Mouse (Mus musculus): Measurements from ENCODE around the gene Fzd4. TPM values are rescaled to one million over a fixed set of nuclear protein-coding genes. Genes with fewer than 3 reads are reported as not detected.

The Fzd4 gene
- polyA plus RNA-seq, 1 experiment from 2014 or later, result 11.0 TPM

GRCm38 (mm10) chr7:89382892-89383291, 21.3 kb upstream of the Fzd4 start:
- Histone ChIP-seq H3K9ac (no peak overlapping the region), H3K4me3 (no peak overlapping the region), H3K27ac (ENCODE audit: poor library complexity, severe bottlenecking) (no peak overlapping the region), H3K27me3 (replicated peaks) (no peaks in the 10 kb centered on the region), H3K9me3 (replicated peaks) (no peaks in the 10 kb centered on the region), H3K4me1 (replicated peaks) (peaks cover 25% of the 10 kb centered on the region), H3K4me2 (no peak overlapping the region), H3K36me3 (no peaks in the 10 kb centered on the region)
- no peak for ATAC-seq (ENCODE audit: insufficient number of reproducible peaks, low FRiP score)
- 89% methylated on average over 3 of the region's 3 CpGs for WGBS

GRCm38 (mm10) chr7:89388981-89389380, 15.2 kb upstream of the Fzd4 start:
- H3K36me3 ChIP-seq, result no peaks in the 10 kb centered on the region
- peaks cover 32% of the 10 kb centered on the region for H3K4me1 ChIP-seq (replicated peaks)
- H3K9me3 ChIP-seq (replicated peaks), result no peaks in the 10 kb centered on the region
- no peak for ATAC-seq (ENCODE audit: insufficient number of reproducible peaks, low FRiP score)
- WGBS, result 74% methylated on average over 3 of the region's 3 CpGs
- no peak overlapping the region for H3K27ac ChIP-seq (ENCODE audit: poor library complexity, severe bottlenecking)
- H3K4me3 ChIP-seq, result no peak overlapping the region
- no peak overlapping the region for H3K4me2 ChIP-seq
- H3K9ac ChIP-seq, result no peak overlapping the region
- H3K27me3 ChIP-seq (replicated peaks), result no peaks in the 10 kb centered on the region

DNA sequence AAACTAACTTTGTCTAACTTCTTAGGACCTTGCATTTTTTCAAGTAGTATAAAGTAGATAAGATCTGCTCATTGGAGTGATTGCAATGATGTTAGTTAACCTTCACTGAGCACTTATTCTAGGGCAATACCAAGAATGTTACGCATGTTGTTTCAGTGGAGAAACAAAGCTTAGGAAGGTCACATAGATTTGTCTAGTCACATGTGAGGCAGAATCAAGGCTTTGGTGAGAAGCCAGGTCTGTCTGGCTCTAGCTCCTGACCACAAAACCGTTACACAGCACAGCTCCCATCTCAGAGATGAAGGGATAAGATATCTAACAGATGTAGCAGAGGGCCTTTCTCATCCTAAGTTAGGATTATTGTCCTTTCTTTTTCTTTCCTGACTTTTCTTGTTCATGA, 13.5 kb upstream of the Fzd4 start:
- Histone ChIP-seq H3K9me3 (replicated peaks) (no peaks in the 10 kb centered on the region), H3K36me3 (0 out of 2 replicates have a peak, but pooled peaks cover 5% of the 10 kb centered on the region), H3K27me3 (replicated peaks) (no peaks in the 10 kb centered on the region), H3K4me3 (no peak overlapping the region), H3K4me1 (replicated peaks) (peaks cover 29% of the 10 kb centered on the region), H3K4me2 (no peak overlapping the region), H3K9ac (no peak overlapping the region), H3K27ac (ENCODE audit: poor library complexity, severe bottlenecking) (no peak overlapping the region)
- no peak for ATAC-seq (ENCODE audit: insufficient number of reproducible peaks, low FRiP score)
- 70% methylated on average over 2 of the region's 2 CpGs for WGBS

GRCm38 (mm10) chr7:89391281-89391680, 12.9 kb upstream of the Fzd4 start:
- Histone ChIP-seq H3K4me3 (no peak overlapping the region), H3K9ac (no peak overlapping the region), H3K27ac (ENCODE audit: poor library complexity, severe bottlenecking) (no peak overlapping the region), H3K9me3 (replicated peaks) (no peaks in the 10 kb centered on the region), H3K4me1 (replicated peaks) (peaks cover 23% of the 10 kb centered on the region), H3K27me3 (replicated peaks) (no peaks in the 10 kb centered on the region), H3K36me3 (0 out of 2 replicates have a peak, but pooled peaks cover 5% of the 10 kb centered on the region), H3K4me2 (no peak overlapping the region)
- no peak for ATAC-seq (ENCODE audit: insufficient number of reproducible peaks, low FRiP score)
- WGBS, result 82% methylated on average over 3 of the region's 3 CpGs

- ATAC-seq (ENCODE audit: insufficient number of reproducible peaks, low FRiP score), result no peak
- 41% methylated on average over 4 of the region's 4 CpGs for WGBS
Measured at GRCm38 (mm10) chr7:89391831-89392230, 12.3 kb upstream of the Fzd4 start.

GRCm38 (mm10) chr7:89392388-89392787, 11.8 kb upstream of the Fzd4 start:
- H3K27me3 ChIP-seq (replicated peaks), result no peaks in the 10 kb centered on the region
- 47% methylated on average over 4 of the region's 4 CpGs for WGBS
- peaks cover 11% of the 10 kb centered on the region for H3K4me1 ChIP-seq (replicated peaks)
- no peaks in the 10 kb centered on the region for H3K9me3 ChIP-seq (replicated peaks)
- ATAC-seq (ENCODE audit: insufficient number of reproducible peaks, low FRiP score), result no peak
- H3K4me2 ChIP-seq, result no peak overlapping the region
- H3K9ac ChIP-seq, result no peak overlapping the region
- no peak overlapping the region for H3K27ac ChIP-seq (ENCODE audit: poor library complexity, severe bottlenecking)
- H3K4me3 ChIP-seq, result no peak overlapping the region
- H3K36me3 ChIP-seq, result 0 out of 2 replicates have a peak, but pooled peaks cover 5% of the 10 kb centered on the region

More at GRCm38 (mm10) chr7:89391831-89392230, 12.3 kb upstream of the Fzd4 start:
- Histone ChIP-seq H3K4me1 (replicated peaks) (peaks cover 17% of the 10 kb centered on the region), H3K4me2 (no peak overlapping the region), H3K27me3 (replicated peaks) (no peaks in the 10 kb centered on the region), H3K4me3 (no peak overlapping the region), H3K36me3 (0 out of 2 replicates have a peak, but pooled peaks cover 5% of the 10 kb centered on the region), H3K27ac (ENCODE audit: poor library complexity, severe bottlenecking) (no peak overlapping the region), H3K9me3 (replicated peaks) (no peaks in the 10 kb centered on the region), H3K9ac (no peak overlapping the region)

- no peak for ATAC-seq (ENCODE audit: insufficient number of reproducible peaks, low FRiP score)
- Histone ChIP-seq H3K4me1 (replicated peaks) (peaks cover 10% of the 10 kb centered on the region; the same call in 1 of the 2 replicates), H3K9ac (no peak overlapping the region), H3K4me3 (no peak overlapping the region), H3K27me3 (replicated peaks) (no peaks in the 10 kb centered on the region), H3K27ac (ENCODE audit: poor library complexity, severe bottlenecking) (no peak overlapping the region), H3K36me3 (0 out of 2 replicates have a peak, but pooled peaks cover 5% of the 10 kb centered on the region), H3K4me2 (no peak overlapping the region), H3K9me3 (replicated peaks) (no peaks in the 10 kb centered on the region)
- 90% methylated on average over 1 of the region's 1 CpGs for WGBS
Measured at GRCm38 (mm10) chr7:89392825-89393224, 11.3 kb upstream of the Fzd4 start.

DNA sequence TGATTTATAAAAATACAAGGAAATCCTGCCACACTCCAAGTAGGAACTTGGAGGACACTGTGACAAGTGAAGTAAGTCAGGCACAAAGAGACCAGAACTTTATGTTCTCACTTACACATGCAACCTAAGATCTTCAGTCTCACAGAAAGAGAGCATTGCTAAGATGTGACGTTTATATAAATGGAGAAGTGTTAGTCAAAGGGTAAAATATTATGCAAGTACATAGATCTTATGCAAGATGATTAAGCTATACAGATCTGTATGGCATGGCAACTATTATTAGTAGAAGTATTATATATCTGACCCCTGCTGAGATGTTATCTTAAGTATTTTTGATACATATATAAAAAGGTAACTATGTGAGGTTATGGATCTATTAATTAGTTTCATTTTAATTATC, 8.8 kb upstream of the Fzd4 start:
- WGBS, result 82% methylated on average over 1 of the region's 1 CpGs
- H3K4me2 ChIP-seq, result no peak overlapping the region
- 0 out of 2 replicates have a peak, but pooled peaks cover 5% of the 10 kb centered on the region for H3K36me3 ChIP-seq

GRCm38 (mm10) chr7:89396386-89396785, 7.8 kb upstream of the Fzd4 start:
- 39% methylated on average over 8 of the region's 8 CpGs for WGBS
- no peaks in the 10 kb centered on the region for H3K27me3 ChIP-seq (replicated peaks)
- no peak overlapping the region for H3K4me3 ChIP-seq
- no peak for ATAC-seq (ENCODE audit: insufficient number of reproducible peaks, low FRiP score)
- H3K9ac ChIP-seq, result no peak overlapping the region
- no peaks in the 10 kb centered on the region for H3K9me3 ChIP-seq (replicated peaks)
- H3K4me2 ChIP-seq, result no peak overlapping the region
- peaks cover 13% of the 10 kb centered on the region; the same call in 1 of the 2 replicates for H3K4me1 ChIP-seq (replicated peaks)
- H3K36me3 ChIP-seq, result 0 out of 2 replicates have a peak, but pooled peaks cover 5% of the 10 kb centered on the region
- H3K27ac ChIP-seq (ENCODE audit: poor library complexity, severe bottlenecking), result no peak overlapping the region

More for the DNA sequence above, 8.8 kb upstream of the Fzd4 start:
- Histone ChIP-seq H3K4me1 (replicated peaks) (peaks cover 10% of the 10 kb centered on the region; the same call in 1 of the 2 replicates), H3K4me3 (no peak overlapping the region), H3K9ac (no peak overlapping the region), H3K27me3 (replicated peaks) (no peaks in the 10 kb centered on the region), H3K27ac (ENCODE audit: poor library complexity, severe bottlenecking) (no peak overlapping the region), H3K9me3 (replicated peaks) (no peaks in the 10 kb centered on the region)
- no peak for ATAC-seq (ENCODE audit: insufficient number of reproducible peaks, low FRiP score)

- Histone ChIP-seq H3K27ac (ENCODE audit: poor library complexity, severe bottlenecking) (no peak overlapping the region), H3K4me3 (no peak overlapping the region), H3K36me3 (0 out of 2 replicates have a peak, but pooled peaks cover 5% of the 10 kb centered on the region), H3K4me2 (no peak overlapping the region), H3K4me1 (replicated peaks) (peaks cover 6% of the 10 kb centered on the region; the same call in 1 of the 2 replicates), H3K9ac (no peak overlapping the region), H3K27me3 (replicated peaks) (no peaks in the 10 kb centered on the region), H3K9me3 (replicated peaks) (no peaks in the 10 kb centered on the region)
- 72% methylated on average over 3 of the region's 3 CpGs for WGBS
- no peak for ATAC-seq (ENCODE audit: insufficient number of reproducible peaks, low FRiP score)
Measured at GRCm38 (mm10) chr7:89397837-89398534, 6.2 kb upstream of the Fzd4 start.

DNA sequence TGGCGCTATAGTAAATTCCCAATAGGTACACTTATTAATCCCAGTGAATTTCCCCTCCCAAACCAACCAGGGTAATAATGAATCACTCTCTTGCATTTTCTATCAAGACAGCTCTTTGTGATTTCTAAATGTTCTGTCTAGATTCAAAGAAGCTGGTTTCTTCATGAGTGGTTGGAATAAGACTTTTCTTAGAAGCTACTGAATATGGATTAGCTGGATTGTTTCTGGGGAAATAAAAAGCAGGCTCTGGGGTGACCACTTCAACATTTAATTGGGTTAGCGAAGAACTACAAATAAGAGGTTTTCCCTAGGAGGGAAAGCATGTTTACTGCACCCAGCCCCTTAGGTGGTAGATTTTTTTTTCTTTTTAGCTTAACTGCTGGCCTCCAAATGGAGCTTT, 3.4 kb upstream of the Fzd4 start:
- H3K4me2 ChIP-seq, result no peak overlapping the region
- ATAC-seq (ENCODE audit: insufficient number of reproducible peaks, low FRiP score), result no peak
- WGBS, result 84% methylated on average over 2 of the region's 2 CpGs

More for the DNA sequence above, 3.4 kb upstream of the Fzd4 start:
- H3K4me1 ChIP-seq (replicated peaks), result peaks cover 9% of the 10 kb centered on the region; the same call in 1 of the 2 replicates
- H3K9me3 ChIP-seq (replicated peaks), result no peaks in the 10 kb centered on the region
- no peak overlapping the region for H3K9ac ChIP-seq
- H3K4me3 ChIP-seq, result no peak overlapping the region
- no peaks in the 10 kb centered on the region for H3K36me3 ChIP-seq
- no peaks in the 10 kb centered on the region for H3K27me3 ChIP-seq (replicated peaks)
- no peak overlapping the region for H3K27ac ChIP-seq (ENCODE audit: poor library complexity, severe bottlenecking)

All from heart, embryonic 12.5 days (tissue).